Mouse (Mus musculus) myocyte (in vitro differentiated cells): ENCODE measurements around the gene Gm45753.

Experiments
- MAX ChIP-seq: IDR thresholded peaks from one replicate; pipeline ENCODE4 v1.6.1; 2011; ENCODE audit warnings: low read depth, mild to moderate bottlenecking, control low read depth
- MYOD1 ChIP-seq, 3 experiments: IDR thresholded peaks; one replicate each; pipeline ENCODE4 v1.6.1; 2011; ENCODE audit warnings: control low read depth in 2 of 3, low read depth in 2 of 3, mild to moderate bottlenecking in 2 of 3, moderate library complexity in 1 of 3; ENCODE audit not compliant: insufficient read length in 2 of 3, control insufficient read depth in 1 of 3
- POLR2A ChIP-seq: IDR thresholded peaks from one replicate; pipeline ENCODE4 v1.6.1; 2011; ENCODE audit warnings: low read depth, mild to moderate bottlenecking, control low read depth, moderate library complexity; ENCODE audit not compliant: insufficient read length

- TF ChIP-seq POLR2A (no peak), MYOD1 (IDR thresholded peaks at IDR 0.05; ENCODE audit: control insufficient read depth in 1 of 3, insufficient read length in 2 of 3, low read depth in 2 of 3) (no peak), MAX (no peak)
Measured at GRCm38 (mm10) chr8:45355809-45356208, 47.5 kb upstream of the Gm45753 start.
